In the genomic region with DNA sequence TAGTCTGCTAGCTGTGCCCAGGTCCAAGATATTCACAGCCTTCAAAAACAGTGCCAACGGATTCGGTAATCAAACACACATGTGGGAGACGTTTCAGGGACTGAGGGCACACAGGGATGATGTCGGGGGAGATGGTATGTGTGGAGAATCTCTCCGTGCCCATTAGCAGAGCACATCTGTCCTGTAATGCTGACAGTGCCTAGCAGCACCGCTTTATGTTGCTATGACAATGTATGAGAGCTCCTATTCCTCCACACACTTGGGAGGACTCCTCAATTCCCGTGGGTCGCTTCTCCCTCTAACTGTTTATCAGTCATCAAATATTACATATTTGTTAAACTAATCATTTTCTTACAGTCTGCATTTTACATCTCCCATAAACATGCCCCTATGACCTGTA, we compare ENCODE assay signal across 25 mouse cellular contexts. TPM values are rescaled to one million over a fixed set of nuclear protein-coding genes. Genes with fewer than 3 reads are reported as not detected.
A peak's percentile ranks its signal among the peaks of the same experiment; 100 is the strongest.
DNase-seq lines count a peak whose midpoint lies in the region; ATAC-seq and TF ChIP-seq lines count a peak whose summit lies in the region.
"Had no signal": no experiment of that assay in that cellular context is flagged by ENCODE, and none has a peak within 500 bp of the region (broad histone marks: within the 10 kb centered on the region; RNA-seq: fewer than 3 reads in every experiment).

No protein-coding gene starts in this region.

- no peak overlapping the region for H3K4me3 ChIP-seq in forebrain, embryonic 16.5 days (replicated peaks; ENCODE audit: low read length)
- H3K4me3 ChIP-seq in forebrain, embryonic 11.5 days (ENCODE audit: low read depth, low read length), result no peak overlapping the region
- no peak overlapping the region for H3K4me3 ChIP-seq in midbrain, embryonic 10.5 days
- H3K4me3 ChIP-seq in midbrain, postnatal 0 days (ENCODE audit: low read depth, low read length), result no peak overlapping the region
- H3K4me3 ChIP-seq in midbrain, embryonic 16.5 days (ENCODE audit: low read depth, low read length), result no peak overlapping the region
- H3K4me3 ChIP-seq: heart, embryonic 13.5 days; layer of hippocampus, adult 2 months; limb, embryonic 13.5 days; liver, embryonic 13.5 days had no signal

- no peak for DNase-seq in forebrain, embryonic 11.5 days (ENCODE audit: low spot score)
- no peak for DNase-seq in midbrain, embryonic 10.5 days (ENCODE audit: low spot score)
- no peak for DNase-seq in midbrain, postnatal 0 days (ENCODE audit: low spot score)
- DNase-seq in NIH3T3 (ENCODE audit: low read depth), result peak; percentile 32
- DNase-seq in heart, postnatal 14 days, result no peak
- DNase-seq: B cell, adult 2 months; cerebellum, adult 18-20 months; cerebellum, postnatal 25 days; gastrocnemius, postnatal 10 days; heart, adult 18-20 months; heart, postnatal 36 days; kidney, adult 2 months; layer of hippocampus, postnatal 36 days; liver, embryonic 13.5 days; lung, postnatal 36 days; right cerebral cortex, adult 18-20 months; thymus, postnatal 4 days had no signal

- H3K4me2 ChIP-seq in forebrain, embryonic 16.5 days (ENCODE audit: low read length), result no peak overlapping the region
- no peak overlapping the region for H3K4me2 ChIP-seq in forebrain, embryonic 11.5 days (ENCODE audit: low read depth, low read length, severe bottlenecking)
- no peak overlapping the region for H3K4me2 ChIP-seq in midbrain, postnatal 0 days (ENCODE audit: low read depth, low read length, poor library complexity, severe bottlenecking)
- no peak overlapping the region for H3K4me2 ChIP-seq in midbrain, embryonic 16.5 days (ENCODE audit: low read length)
- H3K4me2 ChIP-seq: heart, embryonic 13.5 days; limb, embryonic 13.5 days; liver, embryonic 13.5 days had no signal

- H3K27ac ChIP-seq in forebrain, embryonic 16.5 days (ENCODE audit: low read length), result no peak overlapping the region
- H3K27ac ChIP-seq in forebrain, embryonic 11.5 days (ENCODE audit: low read depth, low read length), result no peak overlapping the region
- peak overlapping the region; percentile 72; the same call in 1 of the 2 replicates for H3K27ac ChIP-seq in midbrain, embryonic 10.5 days (replicated peaks)
- H3K27ac ChIP-seq in midbrain, postnatal 0 days (ENCODE audit: low read depth, low read length), result no peak overlapping the region
- no peak overlapping the region for H3K27ac ChIP-seq in midbrain, embryonic 16.5 days (ENCODE audit: low read length)
- H3K27ac ChIP-seq: heart, embryonic 13.5 days; layer of hippocampus, adult 2 months; limb, embryonic 13.5 days; liver, embryonic 13.5 days had no signal

- no peak overlapping the region for H3K9ac ChIP-seq in forebrain, embryonic 16.5 days (replicated peaks; ENCODE audit: low read depth, low read length)
- H3K9ac ChIP-seq in forebrain, embryonic 11.5 days (ENCODE audit: low read length), result no peak overlapping the region
- H3K9ac ChIP-seq in midbrain, postnatal 0 days (replicated peaks; ENCODE audit: low read length, poor library complexity, severe bottlenecking), result no peak overlapping the region
- no peak overlapping the region for H3K9ac ChIP-seq in midbrain, embryonic 16.5 days (ENCODE audit: low read depth, low read length)
- H3K9ac ChIP-seq: heart, embryonic 13.5 days; limb, embryonic 13.5 days; liver, embryonic 13.5 days; lung, embryonic 14.5 days had no signal

- no peaks in the 10 kb centered on the region for H3K9me3 ChIP-seq in forebrain, embryonic 16.5 days (ENCODE audit: control insufficient read depth, low read length)
- no peaks in the 10 kb centered on the region for H3K9me3 ChIP-seq in forebrain, embryonic 11.5 days (ENCODE audit: control insufficient read depth, low read length)
- H3K9me3 ChIP-seq in midbrain, embryonic 10.5 days (replicated peaks), result no peaks in the 10 kb centered on the region
- H3K9me3 ChIP-seq in midbrain, postnatal 0 days (ENCODE audit: low read length), result no peaks in the 10 kb centered on the region
- no peaks in the 10 kb centered on the region for H3K9me3 ChIP-seq in midbrain, embryonic 16.5 days (replicated peaks; ENCODE audit: control insufficient read depth, low read length, poor library complexity, severe bottlenecking)
- H3K9me3 ChIP-seq: heart, embryonic 13.5 days; limb, embryonic 13.5 days; liver, embryonic 13.5 days had no signal

- peak; percentile 48; the same call in 1 of the 2 replicates for ATAC-seq in forebrain, embryonic 16.5 days
- no peak for ATAC-seq in forebrain, embryonic 11.5 days (replicated peaks; ENCODE audit: low FRiP score)
- ATAC-seq in midbrain, postnatal 0 days (ENCODE audit: low FRiP score), result no peak; the same call in 1 of the 2 replicates
- peak; percentile 44; the same call in 1 of the 2 replicates for ATAC-seq in midbrain, embryonic 16.5 days

- H3K27me3 ChIP-seq in forebrain, embryonic 16.5 days (replicated peaks; ENCODE audit: control insufficient read depth, insufficient read depth, low read length), result no peaks in the 10 kb centered on the region
- no peaks in the 10 kb centered on the region for H3K27me3 ChIP-seq in forebrain, embryonic 11.5 days (ENCODE audit: control insufficient read depth, insufficient read depth, low read length)
- H3K27me3 ChIP-seq in midbrain, embryonic 10.5 days (ENCODE audit: low read depth, poor library complexity, severe bottlenecking), result no peaks in the 10 kb centered on the region
- H3K27me3 ChIP-seq in midbrain, postnatal 0 days (ENCODE audit: insufficient read depth, low read length), result no peaks in the 10 kb centered on the region
- H3K27me3 ChIP-seq in midbrain, embryonic 16.5 days (ENCODE audit: control insufficient read depth, insufficient read depth, low read depth, low read length), result no peaks in the 10 kb centered on the region
- H3K27me3 ChIP-seq: heart, embryonic 13.5 days; limb, embryonic 13.5 days; liver, embryonic 13.5 days had no signal

- intact Hi-C loops in heart, postnatal 14 days (cut with DNase I), result no loop called here

- 73% methylated on average over 8 of the region's 8 CpGs for WGBS in forebrain, embryonic 16.5 days
- WGBS in forebrain, embryonic 11.5 days, result 86% methylated on average over 8 of the region's 8 CpGs
- WGBS in midbrain, embryonic 10.5 days, result 92% methylated on average over 8 of the region's 8 CpGs
- WGBS in midbrain, postnatal 0 days, result 59% methylated on average over 8 of the region's 8 CpGs
- WGBS in midbrain, embryonic 16.5 days, result 57% methylated on average over 8 of the region's 8 CpGs

- H3K4me1 ChIP-seq in forebrain, embryonic 16.5 days (replicated peaks; ENCODE audit: control insufficient read depth, insufficient read depth, low read length), result peaks cover 21% of the 10 kb centered on the region
- no peaks in the 10 kb centered on the region for H3K4me1 ChIP-seq in forebrain, embryonic 11.5 days (replicated peaks; ENCODE audit: control insufficient read depth, insufficient read depth, low read length)
- peaks cover 22% of the 10 kb centered on the region for H3K4me1 ChIP-seq in midbrain, embryonic 10.5 days
- 0 out of 2 replicates have a peak, but pooled peaks cover 6% of the 10 kb centered on the region for H3K4me1 ChIP-seq in midbrain, postnatal 0 days (ENCODE audit: insufficient read depth, low read length)
- peaks cover 12% of the 10 kb centered on the region for H3K4me1 ChIP-seq in midbrain, embryonic 16.5 days (ENCODE audit: control insufficient read depth, insufficient read depth, low read length)
- H3K4me1 ChIP-seq: liver, embryonic 13.5 days had no signal

- no peak for TF ChIP-seq CTCF in midbrain, postnatal 0 days (IDR thresholded peaks at IDR 0.05)

- H3K36me3 ChIP-seq in forebrain, embryonic 16.5 days (ENCODE audit: control insufficient read depth, insufficient read depth), result no peaks in the 10 kb centered on the region
- no peaks in the 10 kb centered on the region for H3K36me3 ChIP-seq in forebrain, embryonic 11.5 days (ENCODE audit: control insufficient read depth, insufficient read depth, low read length)
- H3K36me3 ChIP-seq in midbrain, embryonic 10.5 days, result no peaks in the 10 kb centered on the region
- H3K36me3 ChIP-seq in midbrain, postnatal 0 days (ENCODE audit: insufficient read depth, low read length), result no peaks in the 10 kb centered on the region
- no peaks in the 10 kb centered on the region for H3K36me3 ChIP-seq in midbrain, embryonic 16.5 days (ENCODE audit: control insufficient read depth, insufficient read depth, low read length)
- H3K36me3 ChIP-seq: heart, embryonic 13.5 days; limb, embryonic 13.5 days; liver, embryonic 13.5 days had no signal

RNA-seq across cellular contexts. Expression of gene Cdhr3, which starts 9.0 kb away (rescaled TPM):
- polyA plus RNA-seq in forebrain, embryonic 16.5 days (2015; fragmentation: Nextera tagmentation; extraction: Ambion mirVana), result 0.21 and 0.48 TPM in 2 replicates
- not detected in 2 replicates for polyA plus RNA-seq in forebrain, embryonic 11.5 days (2014; fragmentation: Nextera tagmentation; extraction: Ambion mirVana)
- polyA plus RNA-seq in midbrain, embryonic 10.5 days (2016; fragmentation: Nextera tagmentation; extraction: Ambion mirVana), result not detected in 2 replicates
- total RNA-seq in midbrain, postnatal 0 days (2014; rRNA removed), result 0.42 and 0.55 TPM in 2 replicates
- polyA plus RNA-seq in midbrain, postnatal 0 days (2015; fragmentation: Nextera tagmentation; extraction: Ambion mirVana), result 0.72 and 1.0 TPM in 2 replicates
- polyA plus RNA-seq in midbrain, embryonic 16.5 days (2015; fragmentation: Nextera tagmentation; extraction: Ambion mirVana), result 0.51 and 0.56 TPM in 2 replicates
- 1 to 10 TPM in 1 of 2 experiments, under 1 TPM in 1; 0.59 to 1.8 TPM for total RNA-seq in heart, postnatal 14 days (2021)
- total RNA-seq: adrenal gland, adult 18-20 months; megakaryocyte-erythroid progenitor cell, adult 5-6 weeks had no signal
- polyA plus RNA-seq: kidney, adult 2 months; liver, embryonic 13.5 days; lung, embryonic 14.5 days had no signal

RNA-seq across cellular contexts. Expression of gene Atxn7l1, which starts 45.9 kb away (rescaled TPM):
- polyA plus RNA-seq in forebrain, embryonic 16.5 days (2015; fragmentation: Nextera tagmentation; extraction: Ambion mirVana), result 15.3 and 19.9 TPM in 2 replicates
- polyA plus RNA-seq in forebrain, embryonic 11.5 days (2014; fragmentation: Nextera tagmentation; extraction: Ambion mirVana), result 16.0 and 16.5 TPM in 2 replicates
- 10.0 and 10.6 TPM in 2 replicates for polyA plus RNA-seq in midbrain, embryonic 10.5 days (2016; fragmentation: Nextera tagmentation; extraction: Ambion mirVana)
- total RNA-seq in midbrain, postnatal 0 days (2014; rRNA removed), result 23.6 and 27.8 TPM in 2 replicates
- 20.3 and 20.9 TPM in 2 replicates for polyA plus RNA-seq in midbrain, postnatal 0 days (2015; fragmentation: Nextera tagmentation; extraction: Ambion mirVana)
- 21.3 and 25.0 TPM in 2 replicates for polyA plus RNA-seq in midbrain, embryonic 16.5 days (2015; fragmentation: Nextera tagmentation; extraction: Ambion mirVana)
- 10 to 100 TPM; 17.1 to 18.6 TPM for total RNA-seq in heart, postnatal 14 days (2021)

Comparison
In these comparisons a context has a peak if more than half of its experiments do, and no peak if none do; other contexts are left out.
1. ATAC-seq: peak in forebrain, embryonic 16.5 days (single experiment) and midbrain, embryonic 16.5 days (single experiment); none in forebrain, embryonic 11.5 days (single experiment) and midbrain, postnatal 0 days (single experiment).